Mouse (Mus musculus): ENCODE measurements at regions not wholly inside any gene's neighbourhood (a gene's known extent, or its start where the extent isn't known, plus 50 kb on each side); places are given as distances from the start of the nearest gene placed in this dataset.
A peak's percentile ranks its signal among the peaks of the same experiment; 100 is the strongest.

- H3K9me3 ChIP-seq (replicated peaks), result no peaks in the 10 kb centered on the region; the same call in 1 of the 2 replicates
- no peak overlapping the region for H3K4me3 ChIP-seq (replicated peaks)
- no peak overlapping the region for H3K4me2 ChIP-seq
- no peaks in the 10 kb centered on the region for H3K27me3 ChIP-seq
- H3K4me1 ChIP-seq (replicated peaks), result peaks cover 43% of the 10 kb centered on the region
- DNase-seq (no peak), ATAC-seq (ENCODE audit: low read depth) (no peak)
- no peaks in the 10 kb centered on the region for H3K36me3 ChIP-seq
- no peak overlapping the region for H3K9ac ChIP-seq
- H3K27ac ChIP-seq, result 0 out of 2 replicates have a peak overlapping the region, but pooled peaks have one; percentile 67
- 86% methylated on average over 13 of the region's 13 CpGs for WGBS (ENCODE audit: insufficient replicate concordance)
These were observed 58.5 kb downstream of the Zfp36l2 start for GRCm38 (mm10) chr17:84129204-84129603.

- no peak overlapping the region for H3K4me2 ChIP-seq
- peak overlapping the region; percentile 67 for H3K27ac ChIP-seq
- ATAC-seq (ENCODE audit: low read depth) (no peak), DNase-seq (no peak)
- H3K36me3 ChIP-seq, result no peaks in the 10 kb centered on the region
- no peaks in the 10 kb centered on the region for H3K27me3 ChIP-seq
- no peaks in the 10 kb centered on the region; the same call in 1 of the 2 replicates for H3K9me3 ChIP-seq (replicated peaks)
- H3K9ac ChIP-seq, result no peak overlapping the region
- H3K4me1 ChIP-seq (replicated peaks), result peaks cover 35% of the 10 kb centered on the region
- H3K4me3 ChIP-seq (replicated peaks), result no peak overlapping the region
- WGBS (ENCODE audit: insufficient replicate concordance), result 41% methylated on average over 5 of the region's 5 CpGs
These were observed 59.5 kb downstream of the Zfp36l2 start for GRCm38 (mm10) chr17:84128262-84128661.

GRCm38 (mm10) chr17:84126168-84126567 lies 61.6 kb downstream of the Zfp36l2 start:
- Histone ChIP-seq H3K27ac (peak overlapping the region; percentile 45), H3K9ac (0 out of 2 replicates have a peak overlapping the region, but pooled peaks have one; percentile 3), H3K4me2 (no peak overlapping the region), H3K36me3 (no peaks in the 10 kb centered on the region), H3K27me3 (no peaks in the 10 kb centered on the region), H3K4me1 (replicated peaks) (peaks cover 34% of the 10 kb centered on the region), H3K4me3 (replicated peaks) (no peak overlapping the region), H3K9me3 (replicated peaks) (no peaks in the 10 kb centered on the region; the same call in 1 of the 2 replicates)
- ATAC-seq (ENCODE audit: low read depth), result no peak; the same call in 1 of the 2 replicates
- no peak for DNase-seq
- 42% methylated on average over 5 of the region's 5 CpGs for whole genome bisulfite sequencing (ENCODE audit: insufficient replicate concordance)

- ATAC-seq (ENCODE audit: low read depth) (no peak), DNase-seq (no peak)
- no peak overlapping the region for H3K4me2 ChIP-seq
- H3K36me3 ChIP-seq, result no peaks in the 10 kb centered on the region
- H3K9me3 ChIP-seq (replicated peaks), result no peaks in the 10 kb centered on the region; the same call in 1 of the 2 replicates
- no peak overlapping the region for H3K4me3 ChIP-seq (replicated peaks)
- 73% methylated on average over 2 of the region's 2 CpGs for WGBS (ENCODE audit: insufficient replicate concordance)
- H3K9ac ChIP-seq, result no peak overlapping the region
- H3K27ac ChIP-seq, result no peak overlapping the region
- H3K4me1 ChIP-seq (replicated peaks), result peaks cover 51% of the 10 kb centered on the region
- no peaks in the 10 kb centered on the region for H3K27me3 ChIP-seq
These were observed 64.6 kb downstream of the Zfp36l2 start for GRCm38 (mm10) chr17:84123161-84123560.

GRCm38 (mm10) chr17:84122486-84123131 lies 65.1 kb downstream of the Zfp36l2 start:
- H3K27ac ChIP-seq, result no peak overlapping the region
- no peak for ATAC-seq (ENCODE audit: low read depth)
- WGBS (ENCODE audit: insufficient replicate concordance), result 75% methylated on average over 6 of the region's 6 CpGs

GRCm38 (mm10) chr17:84121291-84121690 lies 66.5 kb downstream of the Zfp36l2 start:
- H3K9ac ChIP-seq, result peak overlapping the region; percentile 18; the same call in 1 of the 2 replicates
- WGBS (ENCODE audit: insufficient replicate concordance), result 26% methylated on average over 6 of the region's 6 CpGs
- H3K27me3 ChIP-seq, result no peaks in the 10 kb centered on the region
- ATAC-seq (ENCODE audit: low read depth) (no peak), DNase-seq (no peak)
- no peak overlapping the region for H3K4me2 ChIP-seq
- H3K27ac ChIP-seq, result peak overlapping the region; percentile 80
- no peak overlapping the region for H3K4me3 ChIP-seq (replicated peaks)
- H3K9me3 ChIP-seq (replicated peaks), result no peaks in the 10 kb centered on the region
- no peaks in the 10 kb centered on the region for H3K36me3 ChIP-seq
- H3K4me1 ChIP-seq (replicated peaks), result peaks cover 51% of the 10 kb centered on the region

More at GRCm38 (mm10) chr17:84122486-84123131, 65.1 kb downstream of the Zfp36l2 start:
- H3K9ac ChIP-seq, result no peak overlapping the region
- DNase-seq, result no peak
- no peak overlapping the region for H3K4me3 ChIP-seq (replicated peaks)
- no peaks in the 10 kb centered on the region for H3K27me3 ChIP-seq
- H3K4me2 ChIP-seq, result no peak overlapping the region
- no peaks in the 10 kb centered on the region; the same call in 1 of the 2 replicates for H3K9me3 ChIP-seq (replicated peaks)
- peaks cover 51% of the 10 kb centered on the region for H3K4me1 ChIP-seq (replicated peaks)
- no peaks in the 10 kb centered on the region for H3K36me3 ChIP-seq

GRCm38 (mm10) chr17:84119221-84120017 lies 68.3 kb downstream of the Zfp36l2 start:
- Histone ChIP-seq H3K9ac (peak overlapping the region; percentile 61; the same call in 1 of the 2 replicates), H3K4me3 (replicated peaks) (no peak overlapping the region), H3K9me3 (replicated peaks) (no peaks in the 10 kb centered on the region), H3K27me3 (no peaks in the 10 kb centered on the region), H3K27ac (peak overlapping the region; percentile 80), H3K4me2 (no peak overlapping the region), H3K4me1 (replicated peaks) (peaks cover 67% of the 10 kb centered on the region), H3K36me3 (no peaks in the 10 kb centered on the region)
- no peak for DNase-seq
- WGBS (ENCODE audit: insufficient replicate concordance), result 39% methylated on average over 16 of the region's 16 CpGs
- ATAC-seq (ENCODE audit: low read depth), result 0 out of 2 replicates have a peak, but pooled peaks have one; percentile 1

GRCm38 (mm10) chr17:84118781-84119180 lies 69.0 kb downstream of the Zfp36l2 start:
- H3K27me3 ChIP-seq, result no peaks in the 10 kb centered on the region
- peak overlapping the region; percentile 61; the same call in 1 of the 2 replicates for H3K9ac ChIP-seq
- no peaks in the 10 kb centered on the region for H3K9me3 ChIP-seq (replicated peaks)
- peaks cover 73% of the 10 kb centered on the region for H3K4me1 ChIP-seq (replicated peaks)
- peak overlapping the region; percentile 80 for H3K27ac ChIP-seq
- no peak for ATAC-seq (ENCODE audit: low read depth)
- no peak for DNase-seq
- peak overlapping the region; percentile 37 for H3K4me2 ChIP-seq
- no peak overlapping the region for H3K4me3 ChIP-seq (replicated peaks)
- WGBS (ENCODE audit: insufficient replicate concordance), result 45% methylated on average over 1 of the region's 1 CpGs
- H3K36me3 ChIP-seq, result no peaks in the 10 kb centered on the region

- ATAC-seq (ENCODE audit: low read depth) (peak; percentile 72), DNase-seq (no peak)
- 35% methylated on average over 4 of the region's 4 CpGs for WGBS (ENCODE audit: insufficient replicate concordance)
- H3K27ac ChIP-seq, result peak overlapping the region; percentile 80
- H3K27me3 ChIP-seq, result no peaks in the 10 kb centered on the region
- H3K36me3 ChIP-seq, result no peaks in the 10 kb centered on the region
- peaks cover 79% of the 10 kb centered on the region for H3K4me1 ChIP-seq (replicated peaks)
- peak overlapping the region; percentile 37 for H3K4me2 ChIP-seq
- no peak overlapping the region for H3K4me3 ChIP-seq (replicated peaks)
- no peaks in the 10 kb centered on the region for H3K9me3 ChIP-seq (replicated peaks)
- peak overlapping the region; percentile 61; the same call in 1 of the 2 replicates for H3K9ac ChIP-seq
These were observed 69.5 kb downstream of the Zfp36l2 start for GRCm38 (mm10) chr17:84118271-84118670.

- DNase-seq, result no peak
- peak; percentile 35 for ATAC-seq (ENCODE audit: low read depth)
- H3K9me3 ChIP-seq (replicated peaks), result no peaks in the 10 kb centered on the region
- H3K4me3 ChIP-seq (replicated peaks), result no peak overlapping the region
- 44% methylated on average over 1 of the region's 1 CpGs for WGBS (ENCODE audit: insufficient replicate concordance)
- H3K4me1 ChIP-seq (replicated peaks), result peaks cover 84% of the 10 kb centered on the region
- peak overlapping the region; percentile 61 for H3K9ac ChIP-seq
- H3K27ac ChIP-seq, result peak overlapping the region; percentile 80
- H3K27me3 ChIP-seq, result no peaks in the 10 kb centered on the region
- H3K36me3 ChIP-seq, result no peaks in the 10 kb centered on the region
- peak overlapping the region; percentile 37 for H3K4me2 ChIP-seq
These were observed 70.0 kb downstream of the Zfp36l2 start for GRCm38 (mm10) chr17:84117756-84118155.
